ENCODE assay signal across 8 mouse cellular contexts in the genomic region with DNA sequence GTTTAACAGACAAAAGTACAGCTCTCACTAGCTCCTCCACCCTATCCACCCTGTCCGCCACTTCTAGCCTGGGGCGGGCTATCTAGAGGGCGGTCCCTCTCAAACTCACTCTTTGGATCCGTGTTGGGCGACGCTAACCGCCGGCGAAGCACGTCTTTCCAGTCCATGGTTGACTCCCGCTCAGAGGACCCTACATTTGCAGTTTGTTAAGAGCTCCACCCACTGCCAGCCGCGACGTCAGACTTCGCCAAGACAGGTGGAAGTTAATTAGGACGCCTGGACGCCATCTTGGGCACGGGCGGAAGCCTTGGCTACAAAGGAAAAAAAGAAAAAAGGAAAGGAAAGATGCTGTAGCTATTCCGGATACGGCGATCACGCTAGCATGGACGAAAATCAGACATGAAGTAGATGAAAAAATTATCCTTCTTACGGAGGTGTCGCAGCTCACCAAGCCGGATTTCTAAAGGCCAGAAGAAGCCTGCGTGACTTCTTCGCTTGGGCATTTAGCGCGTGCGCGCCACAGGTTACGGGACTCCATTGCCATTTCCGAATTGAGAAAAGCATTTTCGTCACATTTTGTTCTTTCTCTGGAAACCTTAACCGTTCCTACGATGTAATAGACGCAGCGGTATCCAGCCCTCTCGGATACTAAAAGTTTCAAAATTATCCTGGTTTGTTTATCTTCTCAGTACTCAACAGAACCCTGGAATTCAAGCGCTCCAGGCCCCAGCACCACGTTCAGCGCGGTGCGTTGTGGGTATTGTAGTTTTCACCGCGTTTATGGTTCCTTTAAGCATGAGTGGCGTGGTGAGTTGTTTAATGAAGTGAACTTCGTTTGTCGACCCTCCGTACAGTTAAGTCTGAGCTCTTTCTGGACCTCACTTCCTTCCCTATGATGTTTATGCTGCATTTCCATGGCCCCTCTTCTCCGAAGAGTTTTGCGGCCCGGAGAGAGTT. TPM values are rescaled to one million over a fixed set of nuclear protein-coding genes. Genes with fewer than 3 reads are reported as not detected.
A peak's percentile ranks its signal among the peaks of the same experiment; 100 is the strongest.
DNase-seq lines count a peak whose midpoint lies in the region; ATAC-seq and TF ChIP-seq lines count a peak whose summit lies in the region.

Gene Ppp2r3c, minus strand, starts transcription at position 514 of the 957 bp plus-strand sequence.

- peak; percentile 87 for DNase-seq in G1E (ENCODE audit: low spot score)
- DNase-seq in cerebellum, adult 18-20 months = peak; percentile 89 to 91
- peak; percentile 90 to 92 for DNase-seq in heart, postnatal 36 days
- peak; percentile 87 to 91 for DNase-seq in layer of hippocampus, adult 2 months (ENCODE audit: low spot score in 2 of 2)
- DNase-seq in lung, embryonic 14.5 days = peak; percentile 97
- peak; percentile 88 for DNase-seq in thymus, adult 2 months

- peak within 1 kb of the TSS; percentile 91 for H3K27ac ChIP-seq in forebrain, embryonic 16.5 days (ENCODE audit: low read length)
- peak within 1 kb of the TSS; percentile 99 for H3K27ac ChIP-seq in layer of hippocampus, adult 2 months
- peak within 1 kb of the TSS; percentile 85 for H3K27ac ChIP-seq in lung, embryonic 14.5 days (ENCODE audit: low read depth)
- peak within 1 kb of the TSS; percentile 98 for H3K27ac ChIP-seq in olfactory bulb, adult 2 months (ENCODE audit: insufficient read depth, low read depth, low read length)
- peak within 1 kb of the TSS; percentile 73 for H3K27ac ChIP-seq in thymus, adult 2 months (ENCODE audit: control insufficient read depth, insufficient read depth, low read length)

- peak within 1 kb of the TSS; percentile 79 for H3K4me2 ChIP-seq in forebrain, embryonic 16.5 days (ENCODE audit: low read length)
- H3K4me2 ChIP-seq in lung, embryonic 14.5 days = peak within 1 kb of the TSS; percentile 65

- no peak for TF ChIP-seq CTCF in G1E (IDR thresholded peaks at IDR 0.05; ENCODE audit: low read depth, low read length)
- no peak for TF ChIP-seq CTCF in layer of hippocampus, adult 2 months (conservative IDR thresholded peaks at IDR 0.05)
- TF ChIP-seq CTCF in lung, embryonic 14.5 days (IDR thresholded peaks at IDR 0.05; ENCODE audit: low read depth) = no peak
- no peak for TF ChIP-seq CTCF in olfactory bulb, adult 2 months (IDR thresholded peaks at IDR 0.05; ENCODE audit: insufficient read depth, low read depth, low read length)
- TF ChIP-seq CTCF in thymus, adult 2 months (IDR thresholded peaks at IDR 0.05; ENCODE audit: borderline replicate concordance, control insufficient read depth, extremely low read depth, insufficient read depth, low read length, poor library complexity) = 0 out of 2 replicates have a peak, but pooled peaks have one; percentile 13

- peak; percentile 48; the same call in 1 of the 2 replicates for TF ChIP-seq POLR2A in olfactory bulb, adult 2 months (IDR thresholded peaks at IDR 0.05; ENCODE audit: insufficient read depth, low read depth, low read length)
- TF ChIP-seq POLR2A in thymus, adult 2 months (IDR thresholded peaks at IDR 0.05; ENCODE audit: control insufficient read depth, extremely low read depth, insufficient read depth, low read length, poor library complexity) = peak; percentile 67; the same call in 1 of the 2 replicates

- H3K9ac ChIP-seq in forebrain, embryonic 16.5 days (replicated peaks; ENCODE audit: low read depth, low read length) = peak within 1 kb of the TSS; percentile 71
- peak within 1 kb of the TSS; percentile 49 for H3K9ac ChIP-seq in lung, embryonic 14.5 days

- peaks cover 44% of the 10 kb centered on the region for H3K4me1 ChIP-seq in G1E (ENCODE audit: insufficient read depth, low read depth, low read length)
- peaks cover 39% of the 10 kb centered on the region for H3K4me1 ChIP-seq in forebrain, embryonic 16.5 days (replicated peaks; ENCODE audit: control insufficient read depth, insufficient read depth, low read length)
- H3K4me1 ChIP-seq in lung, embryonic 14.5 days (ENCODE audit: insufficient read depth) = peaks cover 7% of the 10 kb centered on the region; the same call in 1 of the 2 replicates
- peaks cover 6% of the 10 kb centered on the region for H3K4me1 ChIP-seq in olfactory bulb, adult 2 months (ENCODE audit: control insufficient read depth, insufficient read depth, low read length)
- H3K4me1 ChIP-seq in thymus, adult 2 months (replicated peaks; ENCODE audit: control insufficient read depth, insufficient read depth, low read length) = peaks cover 12% of the 10 kb centered on the region

- H3K36me3 ChIP-seq in G1E (replicated peaks) = peaks cover 57% of the 10 kb centered on the region
- H3K36me3 ChIP-seq in forebrain, embryonic 16.5 days (ENCODE audit: control insufficient read depth, insufficient read depth) = peaks cover 5% of the 10 kb centered on the region; the same call in 1 of the 2 replicates
- peaks cover 16% of the 10 kb centered on the region for H3K36me3 ChIP-seq in lung, embryonic 14.5 days (ENCODE audit: insufficient read depth)
- H3K36me3 ChIP-seq in thymus, adult 2 months (ENCODE audit: control insufficient read depth, insufficient read depth, low read length) = peaks cover 4% of the 10 kb centered on the region; the same call in 1 of the 2 replicates

- H3K9me3 ChIP-seq in G1E (replicated peaks) = peaks cover 5% of the 10 kb centered on the region
- H3K9me3 ChIP-seq in forebrain, embryonic 16.5 days (ENCODE audit: control insufficient read depth, low read length) = peaks cover 2% of the 10 kb centered on the region; the same call in 1 of the 2 replicates
- no peaks in the 10 kb centered on the region for H3K9me3 ChIP-seq in lung, embryonic 14.5 days (ENCODE audit: low read depth, low read length)

- ATAC-seq in G1E (ENCODE audit: extremely low read depth, insufficient number of reproducible peaks, low FRiP score, poor library complexity, severe bottlenecking) = peak; percentile 90
- peak; percentile 95 for ATAC-seq in forebrain, embryonic 16.5 days
- peak; percentile 95 for ATAC-seq in lung, embryonic 14.5 days (ENCODE audit: insufficient read depth)

- under 1% methylated on average over 55 of the region's 55 CpGs for WGBS in forebrain, embryonic 16.5 days
- under 1% methylated on average over 55 of the region's 55 CpGs for WGBS in lung, embryonic 14.5 days
- under 1% methylated on average over 55 of the region's 55 CpGs for WGBS in olfactory bulb, adult 2 months
- under 1% methylated on average over 55 of the region's 55 CpGs for WGBS in thymus, adult 2 months

- no peaks in the 10 kb centered on the region for H3K27me3 ChIP-seq in G1E (ENCODE audit: insufficient read depth, low read length)
- no peaks in the 10 kb centered on the region for H3K27me3 ChIP-seq in forebrain, embryonic 16.5 days (replicated peaks; ENCODE audit: control insufficient read depth, insufficient read depth, low read length)
- no peaks in the 10 kb centered on the region for H3K27me3 ChIP-seq in lung, embryonic 14.5 days (ENCODE audit: insufficient read depth, low read length)
- no peaks in the 10 kb centered on the region for H3K27me3 ChIP-seq in thymus, adult 2 months (ENCODE audit: control insufficient read depth, insufficient read depth, low read length)

- peak within 1 kb of the TSS; percentile 72 for H3K4me3 ChIP-seq in G1E (ENCODE audit: low read depth, low read length)
- peak within 1 kb of the TSS; percentile 65 for H3K4me3 ChIP-seq in forebrain, embryonic 16.5 days (replicated peaks; ENCODE audit: low read length)
- peak within 1 kb of the TSS; percentile 85 for H3K4me3 ChIP-seq in layer of hippocampus, adult 2 months
- H3K4me3 ChIP-seq in lung, embryonic 14.5 days (ENCODE audit: low read depth, low read length) = peak within 1 kb of the TSS; percentile 48
- peak within 1 kb of the TSS; percentile 97 for H3K4me3 ChIP-seq in olfactory bulb, adult 2 months (ENCODE audit: insufficient read depth, low read depth, low read length)
- H3K4me3 ChIP-seq in thymus, adult 2 months (ENCODE audit: control insufficient read depth, insufficient read depth, low read length) = peak within 1 kb of the TSS; percentile 63

- intact Hi-C loops in heart, postnatal 36 days (cut with DNase I) = loop anchor here (10.0 kb wide), 1 partner anchor 608 kb away; the partner anchor contains the start of gene Eapp

RNA-seq across cellular contexts. Expression of gene Ppp2r3c, which starts in this region (rescaled TPM):
- total RNA-seq in G1E (2014; fragmentation: Nextera tagmentation) (52.3 and 59.3 TPM in 2 replicates), G1E (2017) (35.7 and 39.2 TPM in 2 replicates)
- polyA plus RNA-seq in G1E (2012) = 1.2 and 1.6 TPM in 2 replicates
- polyA plus RNA-seq in forebrain, embryonic 16.5 days (2015; fragmentation: Nextera tagmentation; extraction: Ambion mirVana) = 23.2 and 23.7 TPM in 2 replicates
- 10 to 100 TPM in 1 of 2 experiments, 1 to 10 TPM in 1; 8.9 to 10.4 TPM for total RNA-seq in heart, postnatal 36 days (2021)
- total RNA-seq in layer of hippocampus, adult 2 months (2021) = 10 to 100 TPM; 12.8 to 16.2 TPM
- 14.3 and 14.8 TPM in 2 replicates for polyA plus RNA-seq in lung, embryonic 14.5 days (2014; fragmentation: Nextera tagmentation; extraction: Ambion mirVana)
- polyA plus RNA-seq in olfactory bulb, adult 2 months (2012; ENCODE audit: insufficient read depth, insufficient read length, low replicate concordance, missing spikeins) = not detected in 2 replicates
- 3.6 and 3.9 TPM in 2 replicates for polyA plus RNA-seq in thymus, adult 2 months (2012; rRNA removed)

Comparison
In these comparisons a context has a peak if more than half of its experiments do, and no peak if none do; other contexts are left out.
1. Peak in every context shown above with its lines: DNase-seq, ATAC-seq, H3K4me3 ChIP-seq and H3K27ac ChIP-seq.